Mouse (Mus musculus) spleen, adult 2 months (tissue): ENCODE measurements around the gene Sh2b3.

ENCODE experiments used
- CTCF ChIP-seq: fragments of 200-500 bp; IDR thresholded peaks from 2 replicates; pipeline ENCODE4 v1.5.1; 2011; ENCODE audit warnings: mild to moderate bottlenecking, inconsistent platforms; ENCODE audit not compliant: insufficient read depth, insufficient read length, insufficient replicate concordance; ENCODE audit errors: extremely low read depth
- POLR2A ChIP-seq: fragments of 200-500 bp; IDR thresholded peaks from 2 replicates; pipeline ENCODE4 v1.6.1; 2011; ENCODE audit warnings: low read depth, low read length, inconsistent platforms

GRCm38 (mm10) chr5:121816611-121817010 is 20.8 kb downstream of the Sh2b3 start:
- TF ChIP-seq CTCF (no peak), POLR2A (no peak)
